Mouse (Mus musculus): Measurements from ENCODE around the gene Mrps18a. TPM values are rescaled to one million over a fixed set of nuclear protein-coding genes. Genes with fewer than 3 reads are reported as not detected.

The Mrps18a gene
- polyA plus RNA-seq, 1 experiment, result 106 TPM

DNA sequence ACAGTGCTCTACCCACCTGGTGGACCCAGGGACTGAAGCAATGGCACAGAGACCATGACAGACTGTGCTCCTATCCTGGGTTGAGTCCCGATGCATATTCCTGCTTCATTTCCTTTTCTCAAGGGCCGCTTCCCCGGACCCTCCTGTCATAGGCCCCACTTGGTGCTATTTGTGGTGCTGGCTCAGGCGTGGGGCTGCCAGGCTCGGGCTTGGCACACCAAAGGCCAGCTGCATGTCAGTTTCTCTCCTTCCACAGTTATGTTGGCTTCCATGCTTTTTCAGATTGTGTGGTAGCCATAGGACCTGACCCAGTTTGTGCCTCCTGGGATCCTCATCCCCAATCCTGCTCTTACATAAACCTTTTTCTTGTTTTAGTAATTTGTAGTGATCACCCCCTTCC, 58.0 kb downstream of the Mrps18a start:
- no peak for DNase-seq (ENCODE audit: extremely low spot score in 1 of 2, low spot score in 1 of 2)

DNA sequence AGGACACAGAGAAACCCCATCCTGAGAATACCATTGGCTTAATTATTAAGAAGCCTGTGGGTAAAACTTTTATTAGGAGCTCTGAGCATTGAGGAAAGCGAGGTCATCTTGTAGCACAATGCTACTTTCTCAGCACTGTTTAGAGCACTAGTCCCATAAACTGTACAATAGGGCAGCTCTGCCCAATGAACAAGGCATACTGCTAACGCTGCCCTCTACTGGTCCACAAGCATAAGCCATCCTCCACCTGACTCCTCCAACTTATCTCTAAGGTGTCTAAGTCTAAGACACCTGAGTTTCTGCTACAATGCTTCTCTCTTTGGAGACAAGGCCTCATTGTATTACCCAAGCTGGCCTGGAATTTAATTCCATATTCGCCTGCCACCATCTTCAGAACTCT, 59.8 kb downstream of the Mrps18a start:
- peak in 1 of 2 experiments; percentile 55 for DNase-seq (ENCODE audit: extremely low spot score in 1 of 2, low spot score in 1 of 2)

Other genes with a start within 250 kb of the Mrps18a start
- gene Vegfa, start 78.6 kb upstream of the Mrps18a start, polyA plus RNA-seq (2012; rRNA removed), result 145 and 168 TPM in 2 replicates
- gene Rsph9, start 33.2 kb downstream of the Mrps18a start, polyA plus RNA-seq (2012; rRNA removed), result 29.9 and 37.9 TPM in 2 replicates
- 14.2 and 14.8 TPM in 2 replicates for gene Mad2l1bp, start 42.6 kb downstream of the Mrps18a start, polyA plus RNA-seq (2012; rRNA removed)
- 151 and 168 TPM in 2 replicates for gene Gtpbp2, start 50.0 kb downstream of the Mrps18a start, polyA plus RNA-seq (2012; rRNA removed)
- gene Polh, start 91.7 kb downstream of the Mrps18a start, polyA plus RNA-seq (2012; rRNA removed), result 3.9 and 4.2 TPM in 2 replicates
- gene Xpo5, start 91.8 kb downstream of the Mrps18a start, polyA plus RNA-seq (2012; rRNA removed), result 39.4 and 40.6 TPM in 2 replicates
- 45.3 and 52.7 TPM in 2 replicates for gene Polr1c, start 137.1 kb downstream of the Mrps18a start, polyA plus RNA-seq (2012; rRNA removed)
- gene Yipf3, start 137.1 kb downstream of the Mrps18a start, polyA plus RNA-seq (2012; rRNA removed), result 72.7 and 78.9 TPM in 2 replicates
- 62.5 and 63.5 TPM in 2 replicates for gene Lrrc73, start 142.5 kb downstream of the Mrps18a start, polyA plus RNA-seq (2012; rRNA removed)
- 44.4 and 51.5 TPM in 2 replicates for gene Tjap1, start 172.0 kb downstream of the Mrps18a start, polyA plus RNA-seq (2012; rRNA removed)
- 81.5 and 96.0 TPM in 2 replicates for gene Dlk2, start 186.4 kb downstream of the Mrps18a start, polyA plus RNA-seq (2012; rRNA removed)
- 10.9 and 11.4 TPM in 2 replicates for gene Abcc10, start 217.4 kb downstream of the Mrps18a start, polyA plus RNA-seq (2012; rRNA removed)